Mouse (Mus musculus) MEL (cell line): ENCODE measurements around the gene Ubc. TPM values are rescaled to one million over a fixed set of nuclear protein-coding genes. Genes with fewer than 3 reads are reported as not detected.

Source experiments
- DNase-seq: peaks from one replicate; pipeline ENCODE4 v3.0.0; 2011; ENCODE audit warnings: low read depth, low spot score
- H3K27ac ChIP-seq: 2 replicates; pipeline ENCODE4 v1.5.1; 2012; ENCODE audit warnings: low read depth, mild to moderate bottlenecking, control low read depth, low read length, moderate library complexity; ENCODE audit not compliant: control insufficient read depth
- H3K27me3 ChIP-seq, 2 experiments: fragments of 150-350 bp in 1 of 2; sonication (generic) in 1 of 2; 2 replicates each; pipeline ENCODE4 v1.6.1; 2012; ENCODE audit warnings: low read length in 2 of 2, mild to moderate bottlenecking in 2 of 2, improper control_type of control experiment in 1 of 2, moderate library complexity in 1 of 2; ENCODE audit not compliant: insufficient read depth in 2 of 2, control insufficient read depth in 1 of 2
- H3K36me3 ChIP-seq, 2 experiments: 2 replicates each; pipeline ENCODE4 v1.6.1; 2012 to 2014; ENCODE audit warnings: low read length in 2 of 2, improper control_type of control experiment in 1 of 2, inconsistent platforms in 1 of 2, mild to moderate bottlenecking in 1 of 2; ENCODE audit not compliant: insufficient read depth in 2 of 2, control insufficient read depth in 1 of 2
- H3K4me1 ChIP-seq, 2 experiments: fragments of 150-350 bp in 1 of 2; sonication (generic) in 1 of 2; 2 replicates each; pipeline ENCODE4 v1.6.1; 2012; ENCODE audit warnings: low read length in 2 of 2, improper control_type of control experiment in 1 of 2, mild to moderate bottlenecking in 1 of 2; ENCODE audit not compliant: insufficient read depth in 2 of 2, control insufficient read depth in 1 of 2
- H3K4me3 ChIP-seq, 2 experiments: fragments of 150-350 bp in 1 of 2; sonication (generic) in 1 of 2; 2 replicates each; pipeline ENCODE4 v1.5.1; 2012; ENCODE audit warnings: low read depth in 2 of 2, low read length in 2 of 2, mild to moderate bottlenecking in 2 of 2, moderate library complexity in 2 of 2, control low read depth in 1 of 2, improper control_type of control experiment in 1 of 2; ENCODE audit not compliant: control insufficient read depth in 1 of 2, insufficient read depth in 1 of 2
- H3K79me2 ChIP-seq: 2 replicates; pipeline ENCODE4 v1.6.1; 2012; ENCODE audit warnings: mild to moderate bottlenecking, low read length, moderate library complexity; ENCODE audit not compliant: control insufficient read depth, poor library complexity, insufficient read depth
- H3K9ac ChIP-seq: 2 replicates; pipeline ENCODE4 v1.6.1; 2012; ENCODE audit warnings: low read depth, mild to moderate bottlenecking, control low read depth, low read length, moderate library complexity; ENCODE audit not compliant: control insufficient read depth, poor library complexity, severe bottlenecking
- H3K9me3 ChIP-seq: fragments of 150-350 bp; sonication (generic); replicated peaks from 2 replicates; pipeline ENCODE4 v1.6.1; 2012; ENCODE audit warnings: mild to moderate bottlenecking, low read length, improper control_type of control experiment, moderate library complexity; ENCODE audit not compliant: insufficient read depth
- BHLHE40 ChIP-seq: IDR thresholded peaks from 2 replicates; pipeline ENCODE4 v1.6.1; 2012; ENCODE audit warnings: low read depth, mild to moderate bottlenecking, inconsistent platforms, low read length, improper control_type of control experiment, borderline replicate concordance
- CHD1 ChIP-seq: IDR thresholded peaks from 2 replicates; pipeline ENCODE4 v1.6.1; 2012; ENCODE audit warnings: low read depth, mild to moderate bottlenecking, inconsistent platforms, low read length, improper control_type of control experiment
- CHD2 ChIP-seq: IDR thresholded peaks from 2 replicates; pipeline ENCODE4 v1.6.1; 2011; ENCODE audit warnings: low read length, improper control_type of control experiment
- CTCF ChIP-seq, 3 experiments: IDR thresholded peaks in 2 of 3; conservative IDR thresholded peaks in 1 of 3; 2 replicates each; pipeline ENCODE4 v1.5.1; 2011 to 2012; ENCODE audit warnings: low read length in 3 of 3, low read depth in 2 of 3, mild to moderate bottlenecking in 2 of 3, improper control_type of control experiment in 1 of 3, inconsistent platforms in 1 of 3, mixed read lengths in 1 of 3, moderate library complexity in 1 of 3; ENCODE audit not compliant: control insufficient read depth in 1 of 3, insufficient read depth in 1 of 3, poor library complexity in 1 of 3, severe bottlenecking in 1 of 3
- ELF1 ChIP-seq: IDR thresholded peaks from 2 replicates; pipeline ENCODE4 v1.6.1; 2014; ENCODE audit warnings: low read depth, mild to moderate bottlenecking, inconsistent platforms, low read length, improper control_type of control experiment, moderate library complexity
- EP300 ChIP-seq, 2 experiments: IDR thresholded peaks; 2 replicates each; pipeline ENCODE4 v1.6.1; 2011; ENCODE audit warnings: improper control_type of control experiment in 2 of 2, low read length in 2 of 2, low read depth in 1 of 2, mild to moderate bottlenecking in 1 of 2
- ETS1 ChIP-seq: IDR thresholded peaks from 2 replicates; pipeline ENCODE4 v1.6.1; 2012; ENCODE audit warnings: low read depth, mild to moderate bottlenecking, inconsistent platforms, low read length, improper control_type of control experiment, moderate library complexity
- GABPA ChIP-seq: IDR thresholded peaks from 2 replicates; pipeline ENCODE4 v1.6.1; 2012; ENCODE audit warnings: low read depth, mild to moderate bottlenecking, inconsistent platforms, low read length, improper control_type of control experiment, moderate library complexity
- HCFC1 ChIP-seq: IDR thresholded peaks from 2 replicates; pipeline ENCODE4 v1.6.1; 2012; ENCODE audit warnings: low read depth, mild to moderate bottlenecking, inconsistent platforms, low read length, improper control_type of control experiment, moderate library complexity
- JUND ChIP-seq: IDR thresholded peaks from 2 replicates; pipeline ENCODE4 v1.6.1; 2011; ENCODE audit warnings: low read depth, mild to moderate bottlenecking, improper control_type of control experiment, low read length
- KAT2A ChIP-seq: conservative IDR thresholded peaks from 2 replicates; pipeline ENCODE4 v1.6.1; 2012; ENCODE audit warnings: low read depth, low read length, improper control_type of control experiment, inconsistent platforms
- MAFK ChIP-seq: IDR thresholded peaks from 2 replicates; pipeline ENCODE4 v1.6.1; 2011; ENCODE audit warnings: low read depth, mild to moderate bottlenecking, low read length, improper control_type of control experiment, borderline replicate concordance
- MAX ChIP-seq: IDR thresholded peaks from 2 replicates; pipeline ENCODE4 v1.6.1; 2011; ENCODE audit warnings: low read length, improper control_type of control experiment
- MAZ ChIP-seq: IDR thresholded peaks from 2 replicates; pipeline ENCODE4 v1.6.1; 2012; ENCODE audit warnings: low read depth, mild to moderate bottlenecking, inconsistent platforms, low read length, improper control_type of control experiment
- MXI1 ChIP-seq: IDR thresholded peaks from 2 replicates; pipeline ENCODE4 v1.6.1; 2011; ENCODE audit warnings: mild to moderate bottlenecking, low read depth, low read length, improper control_type of control experiment
- MYB ChIP-seq: IDR thresholded peaks from 2 replicates; pipeline ENCODE4 v1.6.1; 2011; ENCODE audit warnings: mild to moderate bottlenecking, low read depth, low read length, improper control_type of control experiment
- MYC ChIP-seq: IDR thresholded peaks from 2 replicates; pipeline ENCODE4 v1.6.1; 2011; ENCODE audit warnings: low read depth, mild to moderate bottlenecking, low read length, improper control_type of control experiment, moderate library complexity
- NELFE ChIP-seq: IDR thresholded peaks from 2 replicates; pipeline ENCODE4 v1.6.1; 2011; ENCODE audit warnings: low read depth, low read length, improper control_type of control experiment
- NRF1 ChIP-seq: IDR thresholded peaks from 2 replicates; pipeline ENCODE4 v1.6.1; 2014; ENCODE audit warnings: low read depth, mild to moderate bottlenecking, inconsistent platforms, low read length, improper control_type of control experiment, moderate library complexity; ENCODE audit not compliant: poor library complexity, insufficient read depth, severe bottlenecking
- POLR2A ChIP-seq, 2 experiments: IDR thresholded peaks; 2 replicates each; pipeline ENCODE4 v1.6.1; 2011 to 2012; ENCODE audit warnings: low read length in 2 of 2, mild to moderate bottlenecking in 2 of 2, control low read depth in 1 of 2, improper control_type of control experiment in 1 of 2, low read depth in 1 of 2, moderate library complexity in 1 of 2; ENCODE audit not compliant: control insufficient read depth in 1 of 2, insufficient read depth in 1 of 2, poor library complexity in 1 of 2
- POLR2AphosphoS2 ChIP-seq: IDR thresholded peaks from 2 replicates; pipeline ENCODE4 v1.6.1; 2011; ENCODE audit warnings: low read length, improper control_type of control experiment
- POLR2AphosphoS5 ChIP-seq: IDR thresholded peaks from 2 replicates; pipeline ENCODE4 v1.6.1; 2012; ENCODE audit warnings: low read depth, borderline replicate concordance, mild to moderate bottlenecking, inconsistent platforms, low read length, moderate library complexity, mixed read lengths
- RAD21 ChIP-seq: IDR thresholded peaks from 2 replicates; pipeline ENCODE4 v1.6.1; 2011; ENCODE audit warnings: mild to moderate bottlenecking, low read depth, low read length, improper control_type of control experiment
- RCOR1 ChIP-seq: IDR thresholded peaks from 2 replicates; pipeline ENCODE4 v1.6.1; 2012; ENCODE audit warnings: low read depth, mild to moderate bottlenecking, inconsistent platforms, low read length, improper control_type of control experiment
- SIN3A ChIP-seq: IDR thresholded peaks from 2 replicates; pipeline ENCODE4 v1.6.1; 2012; ENCODE audit warnings: low read length, improper control_type of control experiment, inconsistent platforms
- SMC3 ChIP-seq: IDR thresholded peaks from 2 replicates; pipeline ENCODE4 v1.6.1; 2011; ENCODE audit warnings: low read depth, low read length, improper control_type of control experiment
- TBP ChIP-seq: IDR thresholded peaks from 2 replicates; pipeline ENCODE4 v1.8.0; 2011; ENCODE audit warnings: low read depth, low read length, improper control_type of control experiment
- TCF12 ChIP-seq: IDR thresholded peaks from 2 replicates; pipeline ENCODE4 v1.6.1; 2014; ENCODE audit warnings: low read depth, mild to moderate bottlenecking, inconsistent platforms, low read length, improper control_type of control experiment, moderate library complexity
- UBTF ChIP-seq: IDR thresholded peaks from 2 replicates; pipeline ENCODE4 v1.6.1; 2012; ENCODE audit warnings: low read depth, mild to moderate bottlenecking, inconsistent platforms, low read length, improper control_type of control experiment, moderate library complexity, borderline replicate concordance; ENCODE audit not compliant: insufficient read depth
- USF1 ChIP-seq: IDR thresholded peaks from 2 replicates; pipeline ENCODE4 v1.6.1; 2014; ENCODE audit warnings: low read depth, mild to moderate bottlenecking, inconsistent platforms, low read length, improper control_type of control experiment, moderate library complexity
- USF2 ChIP-seq, 2 experiments: IDR thresholded peaks; 2 replicates each; pipeline ENCODE4 v1.6.1; 2011 to 2012; ENCODE audit warnings: improper control_type of control experiment in 2 of 2, low read length in 2 of 2, borderline replicate concordance in 1 of 2, inconsistent platforms in 1 of 2, low read depth in 1 of 2, mild to moderate bottlenecking in 1 of 2; ENCODE audit not compliant: insufficient read depth in 1 of 2
- ZC3H11A ChIP-seq: IDR thresholded peaks from 2 replicates; pipeline ENCODE4 v1.6.1; 2012; ENCODE audit warnings: low read depth, mild to moderate bottlenecking, inconsistent platforms, low read length, improper control_type of control experiment
- ZKSCAN1 ChIP-seq: IDR thresholded peaks from 2 replicates; pipeline ENCODE4 v1.6.1; 2012; ENCODE audit warnings: low read depth, mild to moderate bottlenecking, inconsistent platforms, low read length, improper control_type of control experiment, moderate library complexity
- ZMIZ1 ChIP-seq: IDR thresholded peaks from 2 replicates; pipeline ENCODE4 v1.6.1; 2012; ENCODE audit warnings: low read depth, mild to moderate bottlenecking, inconsistent platforms, low read length, improper control_type of control experiment, moderate library complexity
- ZNF384 ChIP-seq: IDR thresholded peaks from 2 replicates; pipeline ENCODE4 v1.6.1; 2012; ENCODE audit warnings: low read depth, mild to moderate bottlenecking, inconsistent platforms, low read length, improper control_type of control experiment
- polyA plus RNA-seq, 2 experiments: library from polyadenylated mRNA; stranded (reverse) in 1 of 2; unstranded in 1 of 2; fragments of >175 nt in 1 of 2; fragments of >200 nt in 1 of 2; gene quantifications; 2 replicates each; pipeline versions ENCODE4 v1.2.1 to v1.2.4; 2012; ENCODE audit warnings: low replicate concordance in 2 of 2, low read depth in 1 of 2; ENCODE audit not compliant: insufficient read length in 2 of 2, insufficient read depth in 1 of 2, missing spikeins in 1 of 2
- total RNA-seq: library from RNA; depleted of rRNA; stranded (reverse); fragments of 300-350 nt; gene quantifications from 2 replicates; pipeline ENCODE4 v1.2.3, GENCODE M21; 2012

The Ubc gene
- total and polyA plus RNA-seq, 3 experiments, result 113 to 1,075 (median 511) TPM

- peaks cover 6 to 37% of the 10 kb centered on the region in 2 experiments for H3K4me1 ChIP-seq
- H3K9ac ChIP-seq, result peak overlapping the region; percentile 92
- H3K79me2 ChIP-seq, result peaks cover 14% of the 10 kb centered on the region
- H3K36me3 ChIP-seq, result peaks cover 0 to 30% of the 10 kb centered on the region in 2 experiments; a peak in 3 of 4 replicates
- H3K27me3 ChIP-seq, result no peaks in the 10 kb centered on the region
- H3K27ac ChIP-seq, result peak overlapping the region; percentile 99
- peak overlapping the region; percentile 61 to 86 for H3K4me3 ChIP-seq
- peak; percentile 97 for DNase-seq
- H3K9me3 ChIP-seq, result no peaks in the 10 kb centered on the region
- peak; percentile 80; the same call in 1 of the 2 replicates for TF ChIP-seq JUND
- peak; percentile 90 for TF ChIP-seq MAX
- TF ChIP-seq NELFE, result no peak; the same call in none of the 2 replicates
- TF ChIP-seq POLR2A (IDR thresholded peaks at IDR 0.05; ENCODE audit: control insufficient read depth in 1 of 2, insufficient read depth in 1 of 2, low read depth in 1 of 2, low read length in 2 of 2, poor library complexity in 1 of 2), result peak in 1 of 2 experiments; percentile 37; a peak in 2 of 4 replicates
- TF ChIP-seq MAFK, result no peak
- no peak for TF ChIP-seq USF2 (IDR thresholded peaks at IDR 0.05; ENCODE audit: borderline replicate concordance in 1 of 2, insufficient read depth in 1 of 2, low read depth in 1 of 2, low read length in 2 of 2)
- no peak for TF ChIP-seq POLR2AphosphoS5
- no peak for TF ChIP-seq CTCF (IDR thresholded peaks at IDR 0.05 in 2 of 3, conservative IDR thresholded peaks at IDR 0.05 in 1 of 3; ENCODE audit: control insufficient read depth in 1 of 3, insufficient read depth in 1 of 3, low read depth in 2 of 3, low read length in 3 of 3, poor library complexity in 1 of 3, severe bottlenecking in 1 of 3)
- no peak for TF ChIP-seq NRF1
- peak; percentile 97 for TF ChIP-seq MYC
- no peak for TF ChIP-seq MYB
- peak; percentile 95; the same call in 1 of the 2 replicates for TF ChIP-seq CHD1
- no peak for TF ChIP-seq RAD21
- TF ChIP-seq USF1, result peak; percentile 73
- no peak for TF ChIP-seq BHLHE40
- peak; percentile 30; the same call in 1 of the 2 replicates for TF ChIP-seq TCF12
- peak in 1 of 2 experiments; percentile 12; a peak in 3 of 4 replicates for TF ChIP-seq EP300 (IDR thresholded peaks at IDR 0.05; ENCODE audit: low read depth in 1 of 2, low read length in 2 of 2)
- TF ChIP-seq KAT2A, result no peak
- TF ChIP-seq UBTF, result no peak
- no peak for TF ChIP-seq POLR2AphosphoS2
- peak; percentile 85 for TF ChIP-seq TBP
- peak; percentile 26; the same call in 1 of the 2 replicates for TF ChIP-seq ELF1
- TF ChIP-seq RCOR1, result no peak; the same call in 1 of the 2 replicates
- peak; percentile 87 for TF ChIP-seq MXI1
- no peak for TF ChIP-seq SMC3
- no peak for TF ChIP-seq GABPA
- peak; percentile 95 for TF ChIP-seq ZNF384
- no peak; the same call in 1 of the 2 replicates for TF ChIP-seq ZKSCAN1
- TF ChIP-seq MAZ, result peak; percentile 93
- peak; percentile 88 for TF ChIP-seq SIN3A
- TF ChIP-seq HCFC1, result peak; percentile 59
- peak; percentile 5 for TF ChIP-seq ZMIZ1
- no peak for TF ChIP-seq CHD2
- peak; percentile 47; the same call in 1 of the 2 replicates for TF ChIP-seq ETS1
- TF ChIP-seq ZC3H11A, result no peak
Observed at GRCm38 (mm10) chr5:125393622-125394603, 3.9 kb upstream of the Ubc start.
